Mouse (Mus musculus) erythroblast, adult 5-6 weeks (primary cell): ENCODE results near the gene Fitm2. TPM values are rescaled to one million over a fixed set of nuclear protein-coding genes. Genes with fewer than 3 reads are reported as not detected.
A peak's percentile ranks its signal among the peaks of the same experiment; 100 is the strongest.

Experiments used
- ATAC-seq: replicated peaks from 2 replicates; pipeline ENCODE4 v1.8.0; 2016; ENCODE audit warnings: moderate number of reproducible peaks, mild to moderate bottlenecking, moderate TSS enrichment, inconsistent platforms; ENCODE audit not compliant: poor library complexity, low FRiP score, severe bottlenecking
- total RNA-seq, 2 experiments: library from RNA; stranded (forward) in 1 of 2; stranded (reverse) in 1 of 2; fragments of 150-400 nt in 1 of 2; fragments of 200-764, 138-1000 nt in 1 of 2; gene quantifications; 2 replicates each; pipeline versions ENCODE4 v1.2.3 to v1.2.4; 2015 to 2017; ENCODE audit warnings: low replicate concordance in 2 of 2

The Fitm2 gene
- total RNA-seq (2015; ENCODE audit: low replicate concordance) (0.21 TPM in 1 of 2 replicates, not detected in the other), total RNA-seq (2017; ENCODE audit: low replicate concordance) (0.77 and 2.2 TPM in 2 replicates)

- peak; percentile 98 for ATAC-seq
Observed at GRCm38 (mm10) chr2:163472466-163472851, at the start of gene Fitm2. Fitm2 (minus strand) TSS chr2:163472629.

- ATAC-seq, result no peak
Observed at GRCm38 (mm10) chr2:163506300-163507004, 34.0 kb upstream of the Fitm2 start, which contains the start of gene Hnf4a. Hnf4a (plus strand) TSS chr2:163506808.

- no peak for ATAC-seq
Observed at GRCm38 (mm10) chr2:163503191-163503590, 30.8 kb upstream of the Fitm2 start.

GRCm38 (mm10) chr2:163502219-163502618 lies 29.8 kb upstream of the Fitm2 start:
- ATAC-seq, result no peak

- ATAC-seq, result no peak
Observed at GRCm38 (mm10) chr2:163494456-163494855, 22.0 kb upstream of the Fitm2 start.

- no peak for ATAC-seq
Observed at GRCm38 (mm10) chr2:163493976-163494375, 21.5 kb upstream of the Fitm2 start.

- ATAC-seq, result no peak
Observed at GRCm38 (mm10) chr2:163493031-163493430, 20.6 kb upstream of the Fitm2 start.

- no peak for ATAC-seq
Observed at GRCm38 (mm10) chr2:163492018-163492417, 19.6 kb upstream of the Fitm2 start, which contains the start of gene R3hdml. R3hdml (plus strand) TSS chr2:163492318.

GRCm38 (mm10) chr2:163491351-163491750 lies 18.9 kb upstream of the Fitm2 start:
- ATAC-seq, result no peak

- no peak for ATAC-seq
Observed at GRCm38 (mm10) chr2:163490656-163491055, 18.2 kb upstream of the Fitm2 start.

- no peak for ATAC-seq
Observed at GRCm38 (mm10) chr2:163489725-163490291, 17.4 kb upstream of the Fitm2 start.

- ATAC-seq, result no peak
Observed at GRCm38 (mm10) chr2:163487360-163487759, 14.9 kb upstream of the Fitm2 start.

GRCm38 (mm10) chr2:163481539-163482029 lies 9.2 kb upstream of the Fitm2 start:
- 0 out of 2 replicates have a peak, but pooled peaks have one; percentile 42 for ATAC-seq

- no peak for ATAC-seq
Observed at GRCm38 (mm10) chr2:163480191-163480825, 7.9 kb upstream of the Fitm2 start.

GRCm38 (mm10) chr2:163471710-163472465 lies 541 bp downstream of the Fitm2 start:
- peak; percentile 61 for ATAC-seq

- no peak for ATAC-seq
Observed at GRCm38 (mm10) chr2:163471136-163471535, 1.3 kb downstream of the Fitm2 start.

GRCm38 (mm10) chr2:163469711-163470110 lies 2.7 kb downstream of the Fitm2 start:
- no peak for ATAC-seq

- ATAC-seq, result no peak
Observed at GRCm38 (mm10) chr2:163468866-163469265, 3.6 kb downstream of the Fitm2 start.

GRCm38 (mm10) chr2:163467585-163467984 lies 4.8 kb downstream of the Fitm2 start:
- ATAC-seq, result no peak

- ATAC-seq, result no peak
Observed at GRCm38 (mm10) chr2:163466771-163467170, 5.7 kb downstream of the Fitm2 start.
